8 mouse cellular contexts compared by ENCODE assay signal in the genomic region with DNA sequence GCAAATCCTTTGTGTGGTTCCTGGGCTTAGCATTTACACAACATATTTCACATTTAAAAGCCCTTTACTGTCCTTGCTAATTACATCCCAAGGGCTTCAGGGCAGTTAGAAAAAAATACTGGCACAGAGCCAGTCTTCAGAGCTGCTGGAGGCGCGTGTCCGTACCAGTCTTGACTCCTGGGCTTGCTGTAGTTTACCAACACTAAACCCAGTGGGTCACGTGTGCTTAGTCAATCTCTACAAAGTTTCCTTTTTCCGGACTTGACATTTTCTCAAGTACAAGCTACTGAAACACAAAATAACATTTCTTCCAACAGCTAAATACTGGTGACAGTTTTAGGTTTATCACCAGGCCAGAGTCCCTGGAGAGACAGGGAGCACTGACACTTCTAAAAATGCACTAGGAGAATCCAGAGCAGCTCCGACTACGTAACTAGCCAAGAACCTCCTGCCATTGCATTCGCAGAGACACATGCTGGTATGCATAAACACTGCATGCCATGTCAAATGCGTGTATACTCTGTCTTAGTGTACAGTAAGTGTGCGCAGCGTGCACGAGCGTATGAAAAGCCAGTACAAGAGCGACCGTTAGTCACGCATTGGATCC. TPM values are rescaled to one million over a fixed set of nuclear protein-coding genes. Genes with fewer than 3 reads are reported as not detected.
DNase-seq lines count a peak whose midpoint lies in the region; ATAC-seq and TF ChIP-seq lines count a peak whose summit lies in the region.

No protein-coding gene starts in this region.

- peaks cover 6% of the 10 kb centered on the region; the same call in 1 of the 2 replicates for H3K4me1 ChIP-seq in forebrain, postnatal 0 days (ENCODE audit: insufficient read depth)
- peaks cover 6% of the 10 kb centered on the region; the same call in 1 of the 2 replicates for H3K4me1 ChIP-seq in kidney, adult 2 months (ENCODE audit: control insufficient read depth, insufficient read depth, low read length)
- H3K4me1 ChIP-seq in midbrain, embryonic 13.5 days (replicated peaks): peaks cover 12% of the 10 kb centered on the region; the same call in 1 of the 2 replicates

- no peak overlapping the region for H3K4me2 ChIP-seq in forebrain, postnatal 0 days (ENCODE audit: low read depth)
- H3K4me2 ChIP-seq in midbrain, embryonic 13.5 days (replicated peaks): no peak overlapping the region

- 47% methylated on average over 16 of the region's 16 CpGs for WGBS in forebrain, postnatal 0 days
- 41% methylated on average over 16 of the region's 16 CpGs for WGBS in kidney, adult 2 months
- 72% methylated on average over 16 of the region's 16 CpGs for WGBS in midbrain, embryonic 13.5 days

- H3K27me3 ChIP-seq in forebrain, postnatal 0 days (ENCODE audit: insufficient read depth, low read length): no peaks in the 10 kb centered on the region
- H3K27me3 ChIP-seq in kidney, adult 2 months (replicated peaks; ENCODE audit: control insufficient read depth, insufficient read depth, low read length): no peaks in the 10 kb centered on the region
- H3K27me3 ChIP-seq in midbrain, embryonic 13.5 days: no peaks in the 10 kb centered on the region

- DNase-seq in heart, adult 11 months: peak; percentile 93
- DNase-seq in heart, postnatal 25 days (ENCODE audit: low spot score): no peak
- DNase-seq in forebrain, postnatal 0 days: peak; percentile 27
- peak; percentile 84 for DNase-seq in kidney, adult 2 months
- no peak for DNase-seq in embryo, embryonic 10.5 days (ENCODE audit: low spot score)
- DNase-seq in frontal cortex, postnatal 10 days (ENCODE audit: low spot score in 2 of 2): no peak

- no peak for TF ChIP-seq POLR2A in kidney, adult 2 months (IDR thresholded peaks at IDR 0.05; ENCODE audit: low read depth, low read length)

- H3K36me3 ChIP-seq in forebrain, postnatal 0 days (ENCODE audit: insufficient read depth): no peaks in the 10 kb centered on the region
- no peaks in the 10 kb centered on the region for H3K36me3 ChIP-seq in kidney, adult 2 months (ENCODE audit: control insufficient read depth, insufficient read depth, low read length)
- no peaks in the 10 kb centered on the region for H3K36me3 ChIP-seq in midbrain, embryonic 13.5 days

- no peak for TF ChIP-seq CTCF in forebrain, postnatal 0 days (IDR thresholded peaks at IDR 0.05; ENCODE audit: low read depth)
- no peak for TF ChIP-seq CTCF in kidney, adult 2 months (conservative IDR thresholded peaks at IDR 0.05; ENCODE audit: insufficient read depth, insufficient read length, low read depth, low read length)

- intact Hi-C loops in heart, postnatal 25 days (cut with DNase I): loop anchor here (1.0 to 5.0 kb wide), 4 partner anchors 175 to 463 kb away; no protein-coding TSS in a partner anchor

- H3K9ac ChIP-seq in forebrain, postnatal 0 days: no peak overlapping the region
- no peak overlapping the region for H3K9ac ChIP-seq in midbrain, embryonic 13.5 days (replicated peaks)

- no peak overlapping the region for H3K27ac ChIP-seq in forebrain, postnatal 0 days (ENCODE audit: low read depth, low read length)
- H3K27ac ChIP-seq in kidney, adult 2 months (ENCODE audit: insufficient read depth, low read depth, low read length): peak overlapping the region; percentile 26; the same call in 1 of the 2 replicates
- H3K27ac ChIP-seq in midbrain, embryonic 13.5 days: no peak overlapping the region

- ATAC-seq in forebrain, postnatal 0 days: peak; percentile 14; the same call in 1 of the 2 replicates
- peak; percentile 71; the same call in 1 of the 2 replicates for ATAC-seq in midbrain, embryonic 13.5 days
- ATAC-seq in monocyte, adult 5-6 weeks (replicated peaks; ENCODE audit: insufficient number of reproducible peaks, low FRiP score, low TSS enrichment, poor library complexity, severe bottlenecking): no peak

- H3K4me3 ChIP-seq in forebrain, postnatal 0 days (ENCODE audit: low read depth, low read length): no peak overlapping the region
- no peak overlapping the region for H3K4me3 ChIP-seq in kidney, adult 2 months (ENCODE audit: insufficient read depth, low read depth, low read length)
- no peak overlapping the region for H3K4me3 ChIP-seq in midbrain, embryonic 13.5 days (replicated peaks)

- no peaks in the 10 kb centered on the region for H3K9me3 ChIP-seq in forebrain, postnatal 0 days (ENCODE audit: low read length)
- no peaks in the 10 kb centered on the region for H3K9me3 ChIP-seq in midbrain, embryonic 13.5 days

RNA-seq across cellular contexts. Expression of gene Zfp326, which starts 8.4 kb away (rescaled TPM):
- total RNA-seq in heart, postnatal 25 days (2021): 10 to 100 TPM; 13.6 to 14.4 TPM
- 22.3 and 36.0 TPM in 2 replicates for total RNA-seq in forebrain, postnatal 0 days (2014; rRNA removed)
- polyA plus RNA-seq in forebrain, postnatal 0 days (2015; fragmentation: Nextera tagmentation; extraction: Ambion mirVana): 25.4 and 35.5 TPM in 2 replicates
- 6.4 and 7.5 TPM in 2 replicates for polyA plus RNA-seq in kidney, adult 2 months (2012; rRNA removed)
- polyA plus RNA-seq in midbrain, embryonic 13.5 days (2015; fragmentation: Nextera tagmentation; extraction: Ambion mirVana): 58.6 and 63.1 TPM in 2 replicates
- total RNA-seq in monocyte, adult 5-6 weeks (2017): 48.8 to 72.3 TPM (median 59.4 TPM) in 3 replicates

Comparison
In these comparisons a context has a peak if more than half of its experiments do, and no peak if none do; other contexts are left out.
1. DNase-seq: peak in heart, adult 11 months (single experiment), forebrain, postnatal 0 days (single experiment) and kidney, adult 2 months (single experiment); none in heart, postnatal 25 days (single experiment), embryo, embryonic 10.5 days (single experiment) and frontal cortex, postnatal 10 days (0 of 2).